Mouse (Mus musculus) frontal cortex, postnatal 14 days (tissue): ENCODE data around the gene Gjd3.
"Not testable (repeated sequence)": the region's sequence is repeated elsewhere in the genome, so short reads cannot be mapped to it uniquely, and the experiment has no call there.

ENCODE experiments used
- DNase-seq, 2 experiments: peaks; one replicate each; pipeline ENCODE4 v3.0.0; 2022; ENCODE audit warnings: low spot score in 2 of 2

Gene Gjd3

GRCm38 (mm10) chr11:98982773-98983133 is at the start of gene Gjd3:
Gjd3 (minus strand) TSS chr11:98983016.
- DNase-seq: no peak

DNA sequence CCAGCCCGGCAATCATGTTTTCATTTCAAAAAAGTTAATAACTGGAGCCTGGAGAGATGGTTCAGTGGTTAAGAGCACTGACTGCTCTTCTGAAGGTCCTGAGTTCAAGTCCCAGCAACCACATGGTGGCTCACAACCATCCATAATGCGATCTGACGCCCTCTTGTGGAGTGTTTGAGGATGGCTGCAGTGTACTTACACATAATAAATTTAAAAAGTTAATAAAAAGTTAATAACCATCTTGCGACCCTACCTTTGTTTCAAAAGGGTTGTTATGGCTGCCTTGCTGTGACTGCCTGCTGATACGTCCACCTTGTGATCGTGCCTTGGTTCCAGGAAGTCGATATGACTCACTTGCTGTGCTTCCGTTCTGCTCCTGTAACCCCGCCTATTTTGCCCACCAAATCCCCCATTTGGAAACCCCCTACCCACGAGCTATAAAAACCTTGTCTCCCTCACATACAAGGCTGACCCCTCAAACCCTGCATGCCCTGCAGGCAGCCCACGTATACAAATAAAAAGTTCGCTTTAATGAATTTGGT is 44.2 kb upstream of the Gjd3 start:
- no peak for DNase-seq

DNA sequence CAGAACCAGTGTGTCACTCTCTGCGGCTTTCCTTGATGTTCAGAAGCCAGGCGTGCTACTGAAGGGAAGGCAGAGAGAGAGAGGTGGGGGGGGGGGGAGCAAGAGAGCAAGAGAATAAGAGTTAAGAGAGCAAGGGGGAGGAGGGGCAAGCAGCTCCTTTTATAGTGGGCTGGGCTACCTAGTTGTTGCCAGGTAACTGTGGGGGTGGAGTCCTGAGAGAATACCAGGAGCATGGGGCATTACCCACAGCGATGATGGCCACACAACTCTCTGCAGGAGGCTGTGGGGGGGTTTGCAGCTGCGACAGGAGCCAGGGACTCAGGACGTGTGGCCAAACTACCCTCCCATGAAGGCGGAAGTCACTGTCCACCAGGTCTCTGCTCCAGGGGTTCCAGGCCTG is 43.1 kb upstream of the Gjd3 start:
- DNase-seq: no peak

DNA sequence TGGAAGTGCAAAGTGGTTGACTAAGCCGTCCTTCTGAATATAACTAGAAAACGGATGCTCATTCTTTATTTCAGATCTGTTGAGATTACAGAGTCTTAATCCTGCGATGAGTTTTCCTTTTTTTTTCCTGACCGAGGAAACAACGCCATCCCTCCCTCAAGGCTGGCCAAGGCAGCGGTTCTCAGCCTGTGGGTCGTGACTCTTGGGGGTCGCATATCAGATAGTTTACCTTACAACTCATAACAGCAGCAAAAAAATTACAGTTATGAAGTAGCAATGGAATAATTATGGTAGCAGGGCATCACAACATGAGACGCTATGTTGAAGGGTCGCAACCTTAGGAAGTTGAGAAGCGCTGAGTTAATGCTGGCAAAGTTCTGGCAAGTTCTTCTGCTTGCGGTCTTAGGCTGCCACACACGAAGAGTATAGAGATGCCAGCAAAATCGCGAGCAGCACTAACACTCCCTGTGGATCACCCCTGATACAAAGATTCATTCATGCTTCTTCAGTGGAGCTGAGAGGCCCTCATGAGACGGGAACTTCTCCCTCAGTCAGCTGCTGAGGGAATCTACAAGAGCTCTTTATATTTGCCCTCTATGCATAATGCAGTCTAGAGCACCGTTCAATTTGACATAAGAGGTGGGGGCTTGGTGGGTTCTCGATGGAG is 41.8 kb upstream of the Gjd3 start:
- no peak for DNase-seq

DNA sequence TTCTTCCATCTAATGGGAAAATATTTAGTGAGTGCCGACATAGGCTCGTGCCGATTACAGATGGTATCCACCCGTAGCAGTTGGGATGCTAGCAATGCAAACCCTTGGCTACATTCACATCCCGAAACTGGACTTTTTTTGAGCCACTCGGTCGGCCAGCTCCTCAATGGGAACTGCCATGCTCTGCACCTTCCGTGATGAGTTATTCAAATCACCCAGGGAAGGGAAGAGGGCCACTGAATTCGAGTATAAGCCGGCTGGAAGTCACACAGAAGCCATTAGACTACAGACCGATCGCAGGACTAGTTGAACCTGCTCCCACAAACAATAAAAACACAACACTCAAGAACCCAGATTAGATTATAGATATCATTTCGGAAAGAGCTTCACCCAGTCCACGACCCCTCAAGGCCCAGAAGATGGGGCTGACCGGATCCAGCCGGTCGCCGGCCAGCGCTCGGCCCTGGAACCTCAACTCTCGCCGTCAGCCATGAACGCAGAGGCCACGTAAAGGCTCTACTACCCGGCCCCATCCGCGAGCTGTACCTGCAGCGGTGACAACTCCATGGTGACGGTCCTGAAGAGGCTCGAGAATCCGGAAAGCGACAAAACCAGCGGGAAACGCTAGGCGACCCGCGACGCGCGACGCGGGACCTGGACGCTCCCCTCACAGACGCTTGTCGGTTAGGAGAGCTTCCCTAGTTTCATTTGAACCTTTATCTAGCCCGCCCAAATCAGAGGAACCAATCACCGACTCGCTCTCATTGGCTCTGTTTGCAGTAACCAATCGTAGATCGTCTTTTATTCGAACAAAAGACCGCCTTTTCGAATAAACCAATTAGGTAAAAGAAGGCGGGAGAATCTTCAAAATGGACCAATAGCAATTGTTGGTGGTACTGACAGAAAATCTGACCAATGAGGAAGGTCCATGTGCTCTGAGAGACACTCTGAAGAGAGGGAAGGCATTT is 41.0 kb upstream of the Gjd3 start, which contains the start of gene Top2a:
Gene Top2a, minus strand, starts transcription at position 690 of the 968 bp plus-strand sequence.
- DNase-seq: peak; percentile 94 to 98

DNA sequence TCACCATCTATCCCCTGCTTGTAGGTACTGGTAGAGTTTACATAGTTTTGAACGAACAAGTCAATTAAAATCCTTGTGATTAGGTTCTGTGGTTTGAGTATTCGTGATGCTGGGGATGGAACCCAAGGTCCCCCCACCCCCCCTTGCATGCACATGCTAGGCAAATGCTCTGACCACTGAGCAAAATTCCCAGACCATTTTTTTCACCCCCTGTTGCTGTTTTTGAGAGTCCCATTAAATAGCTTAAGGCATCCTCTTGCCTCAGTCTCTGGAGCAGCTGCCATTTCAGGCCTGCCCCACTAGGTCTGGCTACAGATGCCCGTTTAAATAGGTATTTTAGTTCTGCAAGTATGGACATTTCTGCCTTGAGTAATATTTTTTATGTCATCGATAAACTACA is 40.3 kb upstream of the Gjd3 start:
- DNase-seq: no peak

GRCm38 (mm10) chr11:99022384-99022933 is 39.6 kb upstream of the Gjd3 start:
- DNase-seq: no peak

DNA sequence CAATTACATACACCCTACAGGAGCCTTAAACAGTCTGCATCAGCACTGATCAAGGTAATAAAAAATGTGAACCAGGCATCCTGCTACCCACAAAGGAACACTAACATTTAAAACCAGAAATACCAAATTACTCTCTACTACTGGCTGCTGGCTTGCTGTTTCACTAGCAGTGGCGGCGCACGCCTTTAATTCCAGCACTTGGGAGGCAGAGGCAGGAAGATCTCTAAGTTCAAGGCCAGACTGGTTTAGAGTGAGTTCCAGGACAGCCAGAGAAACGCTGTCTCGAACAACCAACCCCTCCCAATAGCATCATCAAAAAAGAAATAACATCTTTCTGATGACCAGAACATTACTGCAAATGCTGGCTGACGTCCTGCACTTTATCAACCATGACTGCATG is 37.0 kb upstream of the Gjd3 start:
- no peak for DNase-seq

- DNase-seq: no peak
These were observed 31.0 kb upstream of the Gjd3 start for GRCm38 (mm10) chr11:99013856-99014255.

GRCm38 (mm10) chr11:99010706-99011105 is 27.9 kb upstream of the Gjd3 start:
- DNase-seq: no peak

DNA sequence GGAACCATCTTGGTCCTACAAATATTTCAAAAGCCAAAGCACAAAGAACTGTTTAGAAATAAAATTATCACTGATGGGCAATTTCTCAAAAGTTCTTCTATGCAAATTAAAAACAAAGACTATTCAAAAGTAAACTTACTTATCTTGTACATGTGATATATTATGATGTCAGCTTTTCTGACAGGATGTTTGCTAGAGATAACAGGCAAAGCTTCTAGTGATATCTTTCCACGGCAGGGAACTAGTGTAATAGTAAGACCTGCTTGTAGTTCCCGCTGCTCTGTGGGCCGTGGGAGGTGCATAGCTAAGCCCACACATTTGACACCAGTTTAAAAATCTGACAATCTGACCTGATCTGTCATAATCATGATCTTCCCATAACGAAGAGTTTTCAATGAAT is 27.3 kb upstream of the Gjd3 start:
- DNase-seq: no peak

GRCm38 (mm10) chr11:99006788-99007187 is 24.0 kb upstream of the Gjd3 start:
- DNase-seq: no peak

DNA sequence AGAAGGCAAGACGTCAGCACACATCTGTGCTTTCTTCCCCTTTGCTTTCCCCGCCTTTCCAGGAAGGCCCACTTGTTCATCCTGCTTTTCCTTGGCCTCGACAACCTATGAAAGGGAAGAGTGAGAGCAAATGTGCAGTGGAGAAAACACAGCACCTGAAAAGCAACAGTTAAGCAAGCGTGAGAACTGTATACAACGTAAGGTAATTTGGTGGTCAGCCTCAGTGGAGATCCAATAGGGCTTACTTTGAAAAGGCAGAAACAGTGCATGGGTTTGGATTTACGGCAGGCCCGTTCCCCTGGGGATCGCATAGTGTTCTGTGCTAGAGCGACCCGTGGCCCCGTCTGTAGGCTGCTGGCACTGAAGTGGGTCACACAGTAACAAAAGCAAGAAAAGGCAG is 16.4 kb upstream of the Gjd3 start:
- DNase-seq: no peak

DNA sequence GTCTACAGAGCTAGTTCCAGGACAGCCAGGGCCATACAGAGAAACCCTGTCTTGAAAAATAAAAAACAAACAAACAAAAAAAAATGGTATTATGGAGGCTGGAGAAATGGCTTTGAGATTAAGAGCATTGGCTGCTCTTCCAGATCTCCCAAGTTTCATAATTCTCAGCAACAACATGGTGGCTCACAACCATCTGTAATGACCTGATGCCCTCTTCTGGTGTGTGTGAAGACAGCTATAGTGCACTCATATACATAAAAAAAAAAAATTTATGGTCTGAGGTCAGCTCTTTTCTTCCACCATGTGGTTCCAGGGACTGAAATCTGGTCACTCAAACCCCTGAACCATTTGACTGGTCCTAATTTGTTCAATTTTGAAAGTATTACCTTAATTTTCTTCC is 16.0 kb upstream of the Gjd3 start:
- DNase-seq: no peak

DNA sequence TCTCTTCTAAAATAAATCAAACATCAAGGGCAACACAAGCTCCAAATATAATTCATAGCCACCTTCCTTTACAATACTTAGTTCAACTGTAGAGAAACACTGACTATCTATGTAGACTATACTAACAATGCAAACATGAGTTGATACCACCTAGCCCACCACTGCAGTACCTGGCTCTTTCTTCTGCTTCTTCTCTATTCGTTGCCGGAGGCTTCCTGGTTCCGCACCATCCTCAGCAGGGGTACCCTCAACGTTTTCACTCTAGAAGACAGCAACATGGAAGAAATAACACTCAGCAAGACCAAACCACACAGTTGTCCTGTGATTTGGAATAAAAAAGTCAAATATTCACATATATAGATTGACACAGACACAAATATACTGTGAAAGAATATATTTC is 14.8 kb upstream of the Gjd3 start:
- DNase-seq: no peak

DNA sequence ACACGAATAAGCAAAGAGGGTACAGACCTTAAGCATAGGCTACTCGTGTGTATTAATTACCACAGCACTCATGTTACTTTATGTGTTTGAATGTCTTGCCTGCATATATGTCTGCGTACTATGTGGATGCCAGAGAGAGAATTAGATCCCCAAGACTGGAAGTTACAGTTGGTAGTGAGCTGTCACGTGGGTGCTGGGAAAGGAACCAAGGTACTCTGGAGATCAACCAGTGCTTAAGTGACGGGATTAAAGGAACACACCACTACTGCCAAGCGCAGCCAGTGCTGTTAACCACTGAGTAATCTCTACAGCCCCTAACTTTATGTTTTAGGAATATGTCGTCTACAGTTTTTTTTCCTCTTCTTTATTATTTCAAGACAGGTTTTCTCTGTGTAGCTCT is 13.2 kb upstream of the Gjd3 start:
- DNase-seq: no peak

DNA sequence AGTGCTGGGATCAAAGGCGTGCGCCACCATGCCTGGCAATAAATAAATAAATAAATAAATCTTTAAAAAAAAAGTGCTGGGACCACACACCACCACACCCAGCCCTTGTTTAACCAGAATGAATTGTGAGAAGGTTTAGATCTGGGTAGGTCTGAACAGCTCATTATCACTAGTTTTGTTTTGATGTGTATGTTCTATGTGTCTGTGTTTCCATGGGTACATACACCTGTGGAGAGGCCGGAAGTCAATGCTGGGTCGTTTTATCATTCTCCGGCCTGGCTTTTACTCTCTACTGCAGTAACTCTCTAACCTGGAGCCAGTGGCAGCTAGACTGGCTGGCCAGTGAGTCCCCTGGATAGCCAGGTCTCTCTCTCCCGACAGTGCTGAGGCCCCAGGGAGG is 8.1 kb upstream of the Gjd3 start:
- DNase-seq: no peak

DNA sequence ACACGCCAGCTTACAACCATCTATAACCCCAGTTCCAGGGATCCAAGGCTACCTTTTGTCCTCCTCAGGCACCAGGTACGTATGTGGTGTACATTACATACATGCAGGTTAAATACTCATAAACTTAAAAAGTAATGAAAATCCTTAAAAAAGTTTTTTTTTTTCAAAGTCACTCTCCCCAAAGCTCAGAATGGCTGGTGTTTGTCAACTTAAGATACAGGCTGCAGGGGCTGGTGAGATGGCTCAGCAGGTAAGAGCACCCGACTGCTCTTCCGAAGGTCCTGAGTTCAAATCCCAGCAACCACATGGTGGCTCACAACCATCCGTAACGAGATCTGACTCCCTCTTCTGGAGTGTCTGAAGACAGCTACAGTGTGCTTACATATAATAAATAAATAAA is 5.4 kb upstream of the Gjd3 start:
- not testable (repeated sequence) for DNase-seq

DNA sequence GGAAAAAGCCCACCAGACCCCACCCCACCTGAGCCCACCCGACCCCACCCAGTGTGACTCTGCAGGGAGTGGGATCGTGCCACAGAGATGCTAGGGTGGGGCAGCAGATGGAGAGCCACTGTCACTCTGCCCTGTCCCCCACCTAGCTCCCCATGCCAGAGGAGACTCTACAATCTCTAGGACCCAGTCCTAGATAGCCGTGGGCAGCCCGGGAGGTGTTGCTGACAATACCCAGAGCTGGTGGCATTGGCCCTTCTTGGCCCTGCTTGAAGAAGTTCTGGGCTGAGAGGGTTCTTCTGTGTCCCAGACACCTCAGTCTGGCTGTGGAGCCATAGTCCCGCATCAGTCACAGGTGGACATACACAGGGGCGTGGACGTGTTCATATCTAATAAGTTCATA is 2.7 kb upstream of the Gjd3 start:
- no peak for DNase-seq

GRCm38 (mm10) chr11:98983551-98983950 is 735 bp upstream of the Gjd3 start:
- no peak for DNase-seq

DNA sequence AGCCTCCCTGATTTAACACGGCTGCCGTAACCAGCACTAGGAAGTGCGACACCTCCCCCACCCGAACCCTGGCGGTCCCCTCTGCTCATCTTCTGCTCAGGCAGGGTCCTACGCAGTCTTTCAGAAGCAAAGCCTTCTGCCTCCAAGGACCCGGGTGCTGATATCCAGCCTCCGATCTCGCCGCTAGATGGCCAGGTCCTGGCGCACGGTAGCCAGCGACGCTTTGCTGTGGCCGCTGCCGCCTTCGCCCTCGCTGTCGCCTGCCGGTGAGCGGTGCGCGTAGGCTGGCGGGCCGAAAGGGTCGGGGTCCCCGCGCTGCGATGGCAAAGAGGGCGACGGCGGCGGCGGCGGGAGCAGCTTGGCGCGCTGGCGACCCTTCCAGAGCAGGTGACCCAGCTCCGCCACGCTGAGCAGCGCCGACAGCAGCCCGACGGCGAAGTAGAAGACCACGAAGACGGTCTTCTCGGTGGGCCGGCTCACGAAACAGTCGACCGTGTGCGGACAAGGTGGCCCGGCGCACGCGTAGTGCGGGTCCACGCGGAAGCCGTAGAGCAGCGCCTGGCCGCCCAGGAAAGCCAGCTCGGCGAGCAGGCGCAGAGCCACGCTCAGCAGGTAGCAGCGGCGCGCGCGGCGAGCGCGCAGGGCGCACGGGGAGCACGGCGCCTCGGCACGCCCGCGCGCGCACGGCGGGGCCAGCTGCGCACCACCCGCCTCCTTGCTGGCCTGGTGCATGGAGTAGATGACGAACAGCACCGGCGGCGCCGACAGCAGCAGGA is 631 bp downstream of the Gjd3 start:
- DNase-seq: peak in 1 of 2 experiments; percentile 60
